Mouse (Mus musculus): ENCODE results near the gene Artn. TPM values are rescaled to one million over a fixed set of nuclear protein-coding genes. Genes with fewer than 3 reads are reported as not detected.

Artn gene
- total and polyA plus RNA-seq, 2 experiments from 2014 or later, result 0.14 TPM; not detected in 1

GRCm38 (mm10) chr4:117915489-117916105, 14.0 kb downstream of the Artn start:
- peaks cover 16% of the 10 kb centered on the region for H3K36me3 ChIP-seq (replicated peaks; ENCODE audit: control insufficient read depth, insufficient read depth, low read length)
- DNase-seq (ENCODE audit: low spot score) (no peak), ATAC-seq (ENCODE audit: insufficient read depth, low read depth) (no peak)
- H3K4me2 ChIP-seq (ENCODE audit: low read depth, low read length), result peak overlapping the region; percentile 75
- no peaks in the 10 kb centered on the region for H3K27me3 ChIP-seq (ENCODE audit: control insufficient read depth, insufficient read depth, low read length)
- H3K4me3 ChIP-seq (ENCODE audit: low read depth, low read length), result peak overlapping the region; percentile 72
- TF ChIP-seq CTCF (IDR thresholded peaks at IDR 0.05; ENCODE audit: low read depth) (no peak), EP300 (IDR thresholded peaks at IDR 0.05; ENCODE audit: low read depth) (no peak)
- 3% methylated on average over 19 of the region's 19 CpGs for WGBS
- peak overlapping the region; percentile 83 for H3K27ac ChIP-seq (ENCODE audit: low read depth)
- H3K4me1 ChIP-seq (ENCODE audit: control insufficient read depth, insufficient read depth), result peaks cover 40% of the 10 kb centered on the region
- peak overlapping the region; percentile 72 for H3K9ac ChIP-seq (replicated peaks; ENCODE audit: low read depth, low read length)
- no peaks in the 10 kb centered on the region for H3K9me3 ChIP-seq (replicated peaks; ENCODE audit: control insufficient read depth, low read length)

- peak; percentile 87 for TF ChIP-seq EP300 (IDR thresholded peaks at IDR 0.05; ENCODE audit: low read depth)
- TF ChIP-seq CTCF (IDR thresholded peaks at IDR 0.05; ENCODE audit: low read depth), result 0 out of 2 replicates have a peak, but pooled peaks have one; percentile 20
- peak within 1 kb of the TSS; percentile 75 for H3K4me2 ChIP-seq (ENCODE audit: low read depth, low read length)
- under 1% methylated on average over 60 of the region's 61 CpGs for WGBS
- H3K36me3 ChIP-seq (replicated peaks; ENCODE audit: control insufficient read depth, insufficient read depth, low read length), result peaks cover 17% of the 10 kb centered on the region
- ATAC-seq (ENCODE audit: insufficient read depth, low read depth), result peak; percentile 88
- peaks cover 41% of the 10 kb centered on the region for H3K4me1 ChIP-seq (ENCODE audit: control insufficient read depth, insufficient read depth)
- peak; percentile 85 for DNase-seq (ENCODE audit: low spot score)
- peak within 1 kb of the TSS; percentile 72 for H3K9ac ChIP-seq (replicated peaks; ENCODE audit: low read depth, low read length)
- H3K9me3 ChIP-seq (replicated peaks; ENCODE audit: control insufficient read depth, low read length), result no peaks in the 10 kb centered on the region
- peak within 1 kb of the TSS; percentile 83 for H3K27ac ChIP-seq (ENCODE audit: low read depth)
- H3K27me3 ChIP-seq (ENCODE audit: control insufficient read depth, insufficient read depth, low read length), result no peaks in the 10 kb centered on the region
- peak within 1 kb of the TSS; percentile 72 for H3K4me3 ChIP-seq (ENCODE audit: low read depth, low read length)
These were observed 14.7 kb downstream of the Artn start, which contains the start of gene Ipo13 for GRCm38 (mm10) chr4:117914591-117915442. Ipo13 (minus strand) TSS chr4:117914999.

GRCm38 (mm10) chr4:117914031-117914430, 15.5 kb downstream of the Artn start:
- Histone ChIP-seq H3K36me3 (replicated peaks; ENCODE audit: control insufficient read depth, insufficient read depth, low read length) (peaks cover 17% of the 10 kb centered on the region), H3K9ac (replicated peaks; ENCODE audit: low read depth, low read length) (peak overlapping the region; percentile 72), H3K27ac (ENCODE audit: low read depth) (no peak overlapping the region), H3K4me1 (ENCODE audit: control insufficient read depth, insufficient read depth) (peaks cover 49% of the 10 kb centered on the region), H3K4me3 (ENCODE audit: low read depth, low read length) (peak overlapping the region; percentile 72), H3K9me3 (replicated peaks; ENCODE audit: control insufficient read depth, low read length) (no peaks in the 10 kb centered on the region), H3K27me3 (ENCODE audit: control insufficient read depth, insufficient read depth, low read length) (no peaks in the 10 kb centered on the region), H3K4me2 (ENCODE audit: low read depth, low read length) (peak overlapping the region; percentile 75)
- WGBS, result 11% methylated on average over 8 of the region's 8 CpGs
- TF ChIP-seq EP300 (IDR thresholded peaks at IDR 0.05; ENCODE audit: low read depth), result no peak
- TF ChIP-seq CTCF (IDR thresholded peaks at IDR 0.05; ENCODE audit: low read depth), result no peak
- DNase-seq (ENCODE audit: low spot score), result no peak
- no peak for ATAC-seq (ENCODE audit: insufficient read depth, low read depth)

GRCm38 (mm10) chr4:117913421-117913820, 16.1 kb downstream of the Artn start:
- Histone ChIP-seq H3K27ac (ENCODE audit: low read depth) (no peak overlapping the region), H3K4me2 (ENCODE audit: low read depth, low read length) (peak overlapping the region; percentile 75), H3K4me3 (ENCODE audit: low read depth, low read length) (0 out of 2 replicates have a peak overlapping the region, but pooled peaks have one; percentile 72), H3K9me3 (replicated peaks; ENCODE audit: control insufficient read depth, low read length) (no peaks in the 10 kb centered on the region), H3K27me3 (ENCODE audit: control insufficient read depth, insufficient read depth, low read length) (no peaks in the 10 kb centered on the region), H3K36me3 (replicated peaks; ENCODE audit: control insufficient read depth, insufficient read depth, low read length) (peaks cover 17% of the 10 kb centered on the region), H3K9ac (replicated peaks; ENCODE audit: low read depth, low read length) (no peak overlapping the region), H3K4me1 (ENCODE audit: control insufficient read depth, insufficient read depth) (peaks cover 48% of the 10 kb centered on the region)
- WGBS, result 41% methylated on average over 3 of the region's 3 CpGs
- DNase-seq (ENCODE audit: low spot score) (no peak), ATAC-seq (ENCODE audit: insufficient read depth, low read depth) (no peak)
- TF ChIP-seq CTCF (IDR thresholded peaks at IDR 0.05; ENCODE audit: low read depth) (no peak), EP300 (IDR thresholded peaks at IDR 0.05; ENCODE audit: low read depth) (no peak)

- Histone ChIP-seq H3K4me1 (ENCODE audit: control insufficient read depth, insufficient read depth) (peaks cover 41% of the 10 kb centered on the region), H3K36me3 (replicated peaks; ENCODE audit: control insufficient read depth, insufficient read depth, low read length) (peaks cover 17% of the 10 kb centered on the region), H3K9me3 (replicated peaks; ENCODE audit: control insufficient read depth, low read length) (no peaks in the 10 kb centered on the region), H3K4me3 (ENCODE audit: low read depth, low read length) (no peak overlapping the region), H3K27me3 (ENCODE audit: control insufficient read depth, insufficient read depth, low read length) (no peaks in the 10 kb centered on the region), H3K4me2 (ENCODE audit: low read depth, low read length) (peak overlapping the region; percentile 75; the same call in 1 of the 2 replicates), H3K27ac (ENCODE audit: low read depth) (no peak overlapping the region), H3K9ac (replicated peaks; ENCODE audit: low read depth, low read length) (0 out of 2 replicates have a peak overlapping the region, but pooled peaks have one; percentile 9)
- DNase-seq (ENCODE audit: low spot score), result no peak
- 54% methylated on average over 7 of the region's 7 CpGs for WGBS
- no peak for ATAC-seq (ENCODE audit: insufficient read depth, low read depth)
- TF ChIP-seq EP300 (IDR thresholded peaks at IDR 0.05; ENCODE audit: low read depth) (no peak), CTCF (IDR thresholded peaks at IDR 0.05; ENCODE audit: low read depth) (no peak)
These were observed 16.8 kb downstream of the Artn start for GRCm38 (mm10) chr4:117912685-117913273.

All from heart, postnatal 0 days (tissue).